In genomic region chr11:44470432-44471336, GRCm38 (mm10) we compare ENCODE assay signal across 8 mouse cellular contexts. TPM values are rescaled to one million over a fixed set of nuclear protein-coding genes. Genes with fewer than 3 reads are reported as not detected.
DNase-seq lines count a peak whose midpoint lies in the region; ATAC-seq lines count a peak whose summit lies in the region.

TSS of gene Ublcp1 (minus strand) at chr11:44470498.

- H3K36me3 ChIP-seq in heart, embryonic 14.5 days (ENCODE audit: control insufficient read depth, insufficient read depth, low read length), result peaks cover 7% of the 10 kb centered on the region
- peaks cover 7% of the 10 kb centered on the region for H3K36me3 ChIP-seq in liver, embryonic 13.5 days
- no peaks in the 10 kb centered on the region for H3K36me3 ChIP-seq in stomach, embryonic 16.5 days (ENCODE audit: control insufficient read depth, insufficient read depth, low read length)

- DNase-seq in CD4-positive, CD25-positive, alpha-beta regulatory T cell, adult 2 months (ENCODE audit: low read depth, low spot score), result peak; percentile 91
- peak; percentile 44 for DNase-seq in fibroblast of lung, adult 2 months (ENCODE audit: low read depth)
- DNase-seq in kidney, postnatal 14 days, result peak; percentile 96
- DNase-seq in liver, embryonic 13.5 days, result peak; percentile 84
- DNase-seq in neural tube, embryonic 10.5 days (ENCODE audit: extremely low spot score, low spot score), result peak; percentile 92

- H3K4me2 ChIP-seq in heart, embryonic 14.5 days (ENCODE audit: low read length), result peak within 1 kb of the TSS; percentile 92
- H3K4me2 ChIP-seq in liver, embryonic 13.5 days, result peak within 1 kb of the TSS; percentile 91
- H3K4me2 ChIP-seq in stomach, embryonic 16.5 days (ENCODE audit: low read depth, low read length), result peak within 1 kb of the TSS; percentile 90

- H3K9me3 ChIP-seq in heart, embryonic 14.5 days (ENCODE audit: control insufficient read depth, low read length), result no peaks in the 10 kb centered on the region
- H3K9me3 ChIP-seq in liver, embryonic 13.5 days (replicated peaks), result no peaks in the 10 kb centered on the region
- H3K9me3 ChIP-seq in stomach, embryonic 16.5 days (replicated peaks; ENCODE audit: control insufficient read depth, low read length), result no peaks in the 10 kb centered on the region

- peak within 1 kb of the TSS; percentile 97 for H3K4me3 ChIP-seq in brown adipose tissue, adult 24 weeks (ENCODE audit: insufficient read depth, low read depth, low read length)
- H3K4me3 ChIP-seq in heart, embryonic 14.5 days (ENCODE audit: control insufficient read depth in 1 of 2, insufficient read depth in 1 of 2, low read depth in 1 of 2, low read length in 2 of 2), result peak within 1 kb of the TSS; percentile 85 to 92
- peak within 1 kb of the TSS; percentile 100 for H3K4me3 ChIP-seq in liver, embryonic 13.5 days (replicated peaks)
- peak within 1 kb of the TSS; percentile 90 for H3K4me3 ChIP-seq in stomach, embryonic 16.5 days (replicated peaks; ENCODE audit: low read length)

- H3K27me3 ChIP-seq in heart, embryonic 14.5 days (ENCODE audit: control insufficient read depth, insufficient read depth, low read length), result no peaks in the 10 kb centered on the region
- no peaks in the 10 kb centered on the region for H3K27me3 ChIP-seq in liver, embryonic 13.5 days
- H3K27me3 ChIP-seq in stomach, embryonic 16.5 days (ENCODE audit: control insufficient read depth, insufficient read depth, low read length), result no peaks in the 10 kb centered on the region

- H3K9ac ChIP-seq in heart, embryonic 14.5 days (ENCODE audit: low read length), result peak within 1 kb of the TSS; percentile 93
- H3K9ac ChIP-seq in liver, embryonic 13.5 days, result peak within 1 kb of the TSS; percentile 99
- H3K9ac ChIP-seq in stomach, embryonic 16.5 days (ENCODE audit: low read length), result peak within 1 kb of the TSS; percentile 94

- H3K27ac ChIP-seq in brown adipose tissue, adult 24 weeks (replicated peaks; ENCODE audit: low read depth, low read length), result peak within 1 kb of the TSS; percentile 94
- H3K27ac ChIP-seq in heart, embryonic 14.5 days (replicated peaks in 1 of 2; ENCODE audit: control insufficient read depth in 1 of 2, insufficient read depth in 1 of 2, low read depth in 2 of 2, low read length in 2 of 2), result peak within 1 kb of the TSS; percentile 94 to 97
- H3K27ac ChIP-seq in liver, embryonic 13.5 days, result peak within 1 kb of the TSS; percentile 100
- peak within 1 kb of the TSS; percentile 96 for H3K27ac ChIP-seq in stomach, embryonic 16.5 days (ENCODE audit: low read length)

- no peaks in the 10 kb centered on the region for H3K4me1 ChIP-seq in brown adipose tissue, adult 24 weeks (ENCODE audit: control insufficient read depth, insufficient read depth, insufficient read length, low read length)
- H3K4me1 ChIP-seq in heart, embryonic 14.5 days (ENCODE audit: control insufficient read depth in 2 of 2, insufficient read depth in 2 of 2, low read length in 2 of 2), result peaks cover 3 to 12% of the 10 kb centered on the region in 2 experiments; a peak in 3 of 4 replicates
- peaks cover 64% of the 10 kb centered on the region for H3K4me1 ChIP-seq in liver, embryonic 13.5 days (replicated peaks)
- H3K4me1 ChIP-seq in stomach, embryonic 16.5 days (ENCODE audit: control insufficient read depth, insufficient read depth, low read length), result peaks cover 12% of the 10 kb centered on the region

- under 1% methylated on average over 54 of the region's 54 CpGs for WGBS in heart, embryonic 14.5 days
- under 1% methylated on average over 54 of the region's 54 CpGs for WGBS in liver, embryonic 13.5 days (ENCODE audit: insufficient replicate concordance)
- WGBS in stomach, embryonic 16.5 days, result under 1% methylated on average over 54 of the region's 54 CpGs

- peak; percentile 86 for ATAC-seq in heart, embryonic 14.5 days (ENCODE audit: insufficient number of reproducible peaks, insufficient read depth, low FRiP score, low read depth)
- peak; percentile 73 for ATAC-seq in liver, embryonic 13.5 days (ENCODE audit: low read depth)
- peak; percentile 96 for ATAC-seq in stomach, embryonic 16.5 days (ENCODE audit: insufficient read depth, low FRiP score)

RNA-seq across cellular contexts. Expression of gene Ublcp1, which starts in this region (rescaled TPM):
- 24.3 and 32.0 TPM in 2 replicates for polyA plus RNA-seq in brown adipose tissue, adult 24 weeks (2012; ENCODE audit: insufficient read depth, insufficient read length, missing spikeins)
- polyA plus RNA-seq in heart, embryonic 14.5 days (2014; fragmentation: Nextera tagmentation; extraction: Ambion mirVana), result 40.7 and 45.7 TPM in 2 replicates
- 43.9 and 47.6 TPM in 2 replicates for polyA plus RNA-seq in liver, embryonic 13.5 days (2015; fragmentation: Nextera tagmentation; extraction: Ambion mirVana)
- 51.9 and 53.2 TPM in 2 replicates for polyA plus RNA-seq in stomach, embryonic 16.5 days (2015; fragmentation: Nextera tagmentation; extraction: Ambion mirVana)

Comparison
In these comparisons a context has a peak if more than half of its experiments do, and no peak if none do; other contexts are left out.
1. Peak in every context shown above with its lines: DNase-seq, ATAC-seq, H3K4me3 ChIP-seq and H3K27ac ChIP-seq.
2. DNase-seq: peak in every context shown above with its lines; median percentile 96 in kidney, postnatal 14 days; 92 in neural tube, embryonic 10.5 days; 91 in CD4-positive, CD25-positive, alpha-beta regulatory T cell, adult 2 months; 84 in liver, embryonic 13.5 days; 44 in fibroblast of lung, adult 2 months.